Comparison of ENCODE assay signal across 11 mouse cellular contexts in genomic region chr2:51056141-51056731, GRCm38 (mm10).
A peak's percentile ranks its signal among the peaks of the same experiment; 100 is the strongest.
DNase-seq lines count a peak whose midpoint lies in the region; ATAC-seq and TF ChIP-seq lines count a peak whose summit lies in the region.
"Had no signal": no experiment of that assay in that cellular context is flagged by ENCODE, and none has a peak within 500 bp of the region (broad histone marks: within the 10 kb centered on the region; RNA-seq: fewer than 3 reads in every experiment).

No protein-coding gene starts in this region.

- H3K27ac ChIP-seq in lung, embryonic 14.5 days (ENCODE audit: low read depth) = no peak overlapping the region
- no peak overlapping the region for H3K27ac ChIP-seq in embryonic facial prominence, embryonic 12.5 days
- peak overlapping the region; percentile 58; the same call in 1 of the 2 replicates for H3K27ac ChIP-seq in kidney, postnatal 0 days
- peak overlapping the region; percentile 47 for H3K27ac ChIP-seq in liver, embryonic 16.5 days (ENCODE audit: low read length)
- H3K27ac ChIP-seq: forebrain, embryonic 12.5 days; limb, embryonic 15.5 days had no signal

- no peaks in the 10 kb centered on the region for H3K27me3 ChIP-seq in lung, embryonic 14.5 days (ENCODE audit: insufficient read depth, low read length)
- H3K27me3 ChIP-seq in embryonic facial prominence, embryonic 12.5 days = no peaks in the 10 kb centered on the region
- H3K27me3 ChIP-seq in kidney, postnatal 0 days (ENCODE audit: insufficient read depth, low read length) = no peaks in the 10 kb centered on the region
- no peaks in the 10 kb centered on the region for H3K27me3 ChIP-seq in liver, embryonic 16.5 days (ENCODE audit: control insufficient read depth, insufficient read depth, low read depth, low read length)
- H3K27me3 ChIP-seq: forebrain, embryonic 12.5 days; limb, embryonic 15.5 days had no signal

- H3K4me2 ChIP-seq in lung, embryonic 14.5 days = no peak overlapping the region
- H3K4me2 ChIP-seq in embryonic facial prominence, embryonic 12.5 days (replicated peaks) = no peak overlapping the region
- H3K4me2 ChIP-seq in kidney, postnatal 0 days (ENCODE audit: low read length) = peak overlapping the region; percentile 6; the same call in 1 of the 2 replicates
- no peak overlapping the region for H3K4me2 ChIP-seq in liver, embryonic 16.5 days (ENCODE audit: low read depth, low read length)
- H3K4me2 ChIP-seq: forebrain, embryonic 12.5 days; limb, embryonic 15.5 days had no signal

- no peak for ATAC-seq in lung, embryonic 14.5 days (ENCODE audit: insufficient read depth)
- ATAC-seq in embryonic facial prominence, embryonic 12.5 days (ENCODE audit: insufficient number of reproducible peaks, insufficient read depth, low FRiP score, low TSS enrichment) = peak; percentile 88
- peak; percentile 97 for ATAC-seq in kidney, postnatal 0 days (replicated peaks; ENCODE audit: low FRiP score, low read depth)
- ATAC-seq in liver, embryonic 16.5 days (ENCODE audit: low read depth) = peak; percentile 97
- ATAC-seq in megakaryocyte progenitor cell, adult 5-6 weeks (replicated peaks; ENCODE audit: poor library complexity) = no peak

- H3K9ac ChIP-seq in lung, embryonic 14.5 days = no peak overlapping the region
- no peak overlapping the region for H3K9ac ChIP-seq in embryonic facial prominence, embryonic 12.5 days
- H3K9ac ChIP-seq in kidney, postnatal 0 days (ENCODE audit: low read depth, low read length) = no peak overlapping the region
- H3K9ac ChIP-seq in liver, embryonic 16.5 days (ENCODE audit: low read depth, low read length) = no peak overlapping the region
- H3K9ac ChIP-seq: forebrain, embryonic 12.5 days; limb, embryonic 15.5 days had no signal

- no peak for TF ChIP-seq CTCF in lung, embryonic 14.5 days (IDR thresholded peaks at IDR 0.05; ENCODE audit: low read depth)
- no peak for TF ChIP-seq CTCF in kidney, postnatal 0 days (IDR thresholded peaks at IDR 0.05; ENCODE audit: low read depth)

- DNase-seq in lung, embryonic 14.5 days = peak; percentile 15
- no peak for DNase-seq in lung, postnatal 4 days
- DNase-seq in kidney, postnatal 0 days (ENCODE audit: low spot score) = peak; percentile 91
- DNase-seq in MN1 (ENCODE audit: low spot score) = no peak
- no peak for DNase-seq in thymus, postnatal 0 days (ENCODE audit: low spot score)
- DNase-seq: heart, postnatal 36 days had no signal

- no peak overlapping the region for H3K4me3 ChIP-seq in lung, embryonic 14.5 days (ENCODE audit: low read depth, low read length)
- H3K4me3 ChIP-seq in embryonic facial prominence, embryonic 12.5 days = no peak overlapping the region
- H3K4me3 ChIP-seq in kidney, postnatal 0 days (replicated peaks; ENCODE audit: low read depth, low read length) = no peak overlapping the region
- H3K4me3 ChIP-seq in liver, embryonic 16.5 days (ENCODE audit: low read depth, low read length) = no peak overlapping the region
- H3K4me3 ChIP-seq: forebrain, embryonic 12.5 days; limb, embryonic 15.5 days had no signal

- no peaks in the 10 kb centered on the region for H3K9me3 ChIP-seq in lung, embryonic 14.5 days (ENCODE audit: low read depth, low read length)
- H3K9me3 ChIP-seq in embryonic facial prominence, embryonic 12.5 days = no peaks in the 10 kb centered on the region
- H3K9me3 ChIP-seq in kidney, postnatal 0 days (replicated peaks; ENCODE audit: low read length) = no peaks in the 10 kb centered on the region
- H3K9me3 ChIP-seq in liver, embryonic 16.5 days (replicated peaks; ENCODE audit: control insufficient read depth, low read length) = no peaks in the 10 kb centered on the region
- H3K9me3 ChIP-seq: forebrain, embryonic 12.5 days; limb, embryonic 15.5 days had no signal

- 50% methylated on average over 8 of the region's 8 CpGs for WGBS in lung, embryonic 14.5 days
- WGBS in embryonic facial prominence, embryonic 12.5 days = 31% methylated on average over 8 of the region's 8 CpGs
- 17% methylated on average over 8 of the region's 8 CpGs for WGBS in kidney, postnatal 0 days
- 39% methylated on average over 8 of the region's 8 CpGs for WGBS in liver, embryonic 16.5 days (ENCODE audit: insufficient replicate concordance)

- no peaks in the 10 kb centered on the region; the same call in 1 of the 2 replicates for H3K4me1 ChIP-seq in lung, embryonic 14.5 days (ENCODE audit: insufficient read depth)
- H3K4me1 ChIP-seq in embryonic facial prominence, embryonic 12.5 days = peaks cover 14% of the 10 kb centered on the region; the same call in 1 of the 2 replicates
- peaks cover 5% of the 10 kb centered on the region; the same call in 1 of the 2 replicates for H3K4me1 ChIP-seq in kidney, postnatal 0 days (replicated peaks; ENCODE audit: insufficient read depth, low read length)
- no peaks in the 10 kb centered on the region; the same call in 1 of the 2 replicates for H3K4me1 ChIP-seq in liver, embryonic 16.5 days (ENCODE audit: control insufficient read depth, low read depth, low read length)

- H3K36me3 ChIP-seq in lung, embryonic 14.5 days (ENCODE audit: insufficient read depth) = no peaks in the 10 kb centered on the region
- no peaks in the 10 kb centered on the region for H3K36me3 ChIP-seq in embryonic facial prominence, embryonic 12.5 days
- no peaks in the 10 kb centered on the region for H3K36me3 ChIP-seq in kidney, postnatal 0 days (ENCODE audit: insufficient read depth, low read length)
- no peaks in the 10 kb centered on the region for H3K36me3 ChIP-seq in liver, embryonic 16.5 days (ENCODE audit: control insufficient read depth, insufficient read depth)
- H3K36me3 ChIP-seq: forebrain, embryonic 12.5 days; limb, embryonic 15.5 days had no signal

Comparison
In these comparisons a context has a peak if more than half of its experiments do, and no peak if none do; other contexts are left out.
1. DNase-seq: peak in lung, embryonic 14.5 days (single experiment) and kidney, postnatal 0 days (single experiment); none in lung, postnatal 4 days (0 of 2), MN1 (single experiment) and thymus, postnatal 0 days (single experiment).
2. ATAC-seq: peak in embryonic facial prominence, embryonic 12.5 days (single experiment), kidney, postnatal 0 days (single experiment) and liver, embryonic 16.5 days (single experiment); none in lung, embryonic 14.5 days (single experiment) and megakaryocyte progenitor cell, adult 5-6 weeks (single experiment).
3. H3K27ac ChIP-seq: peak in kidney, postnatal 0 days (single experiment) and liver, embryonic 16.5 days (single experiment); none in lung, embryonic 14.5 days (single experiment) and embryonic facial prominence, embryonic 12.5 days (single experiment).